Mouse (Mus musculus) heart, embryonic 13.5 days (tissue): Measurements from ENCODE around the gene Adora3. TPM values are rescaled to one million over a fixed set of nuclear protein-coding genes. Genes with fewer than 3 reads are reported as not detected.

Experiments
- ATAC-seq: fragments of 200-750 bp; cut with Nextera tagmentation; 2 replicates; pipeline ENCODE4 v1.8.0; 2017; ENCODE audit warnings: moderate TSS enrichment; ENCODE audit not compliant: insufficient number of reproducible peaks, low FRiP score, low TSS enrichment; ENCODE audit errors: extremely low read depth
- H3K27ac ChIP-seq: fragments of 300-500 bp; sonication (generic); replicated peaks from 2 replicates; pipeline ENCODE4 v1.5.1; 2015; ENCODE audit warnings: moderate library complexity, mild to moderate bottlenecking, inconsistent platforms
- H3K27me3 ChIP-seq: fragments of 300-500 bp; sonication (generic); replicated peaks from 2 replicates; pipeline ENCODE4 v1.6.1; 2015; ENCODE audit warnings: mild to moderate bottlenecking, inconsistent platforms
- H3K36me3 ChIP-seq: fragments of 300-500 bp; sonication (generic); 2 replicates; pipeline ENCODE4 v1.6.1; 2015; ENCODE audit warnings: mild to moderate bottlenecking, inconsistent platforms
- H3K4me1 ChIP-seq: fragments of 300-500 bp; sonication (generic); 2 replicates; pipeline ENCODE4 v1.6.1; 2015; ENCODE audit warnings: inconsistent platforms
- H3K4me2 ChIP-seq: fragments of 300-500 bp; sonication (generic); 2 replicates; pipeline ENCODE4 v1.6.1; 2015; ENCODE audit warnings: inconsistent platforms, mild to moderate bottlenecking, moderate library complexity
- H3K4me3 ChIP-seq: fragments of 300-500 bp; sonication (generic); 2 replicates; pipeline ENCODE4 v1.5.1; 2015; ENCODE audit warnings: moderate library complexity, mild to moderate bottlenecking, inconsistent platforms
- H3K9ac ChIP-seq: fragments of 300-500 bp; sonication (generic); 2 replicates; pipeline ENCODE4 v1.6.1; 2015; ENCODE audit warnings: inconsistent platforms, mild to moderate bottlenecking, moderate library complexity
- H3K9me3 ChIP-seq: fragments of 300-500 bp; sonication (generic); 2 replicates; pipeline ENCODE4 v1.6.1; 2016; ENCODE audit warnings: inconsistent platforms
- WGBS: fragments of 180-500 bp; shearing (Covaris S2); methylation state at CpG from one replicate; pipeline ENCODE4 v1.1.7; 2015; ENCODE audit warnings: mixed read lengths; 5-methylcytosine and 5-hydroxymethylcytosine counted together
- polyA plus RNA-seq: library from polyadenylated mRNA; unstranded; fragments of >200 nt; fragmentation: Nextera tagmentation; extraction: Ambion mirVana; gene quantifications from 2 replicates; pipeline ENCODE4 v1.2.1, GENCODE M21; 2015

The Adora3 gene
- polyA plus RNA-seq, 1 experiment from 2014 or later, result 0.17 TPM

- Histone ChIP-seq H3K4me3 (no peak overlapping the region), H3K4me2 (no peak overlapping the region), H3K27me3 (no peaks in the 10 kb centered on the region), H3K9me3 (no peaks in the 10 kb centered on the region), H3K4me1 (peaks cover 13% of the 10 kb centered on the region), H3K9ac (no peak overlapping the region), H3K36me3 (no peaks in the 10 kb centered on the region), H3K27ac (no peak overlapping the region)
- 63% methylated on average over 2 of the region's 2 CpGs for WGBS
- no peak for ATAC-seq
Observed at GRCm38 (mm10) chr3:105921959-105922358, 51.3 kb downstream of the Adora3 start.

DNA sequence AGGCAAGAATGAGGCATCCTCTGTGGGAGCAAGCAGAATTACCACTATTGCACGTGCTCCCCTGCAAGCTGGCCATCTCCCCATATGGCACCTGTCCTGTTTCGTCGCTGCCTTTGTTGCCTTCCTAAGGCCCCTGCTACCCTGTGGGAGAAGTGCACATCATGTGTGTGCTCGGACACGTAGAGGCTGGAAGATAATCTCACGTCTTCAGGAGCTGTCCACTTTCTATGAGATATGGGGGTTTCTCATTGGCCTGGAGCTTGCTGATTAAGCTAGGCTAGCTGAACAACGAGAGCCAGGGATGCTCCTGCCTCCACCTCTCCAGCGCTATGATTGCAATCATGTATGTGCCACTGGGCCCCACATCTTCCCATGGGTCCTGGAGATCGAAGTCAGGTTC, 54.0 kb downstream of the Adora3 start:
- Histone ChIP-seq H3K4me2 (no peak overlapping the region), H3K9me3 (no peaks in the 10 kb centered on the region), H3K4me3 (no peak overlapping the region), H3K4me1 (no peaks in the 10 kb centered on the region), H3K36me3 (no peaks in the 10 kb centered on the region), H3K27me3 (no peaks in the 10 kb centered on the region), H3K27ac (no peak overlapping the region), H3K9ac (no peak overlapping the region)
- WGBS, result 64% methylated on average over 9 of the region's 9 CpGs
- no peak for ATAC-seq

- no peak for ATAC-seq
- H3K4me3 ChIP-seq, result no peak overlapping the region
- 76% methylated on average over 7 of the region's 7 CpGs for WGBS
- no peaks in the 10 kb centered on the region for H3K27me3 ChIP-seq
- no peaks in the 10 kb centered on the region for H3K9me3 ChIP-seq
- no peaks in the 10 kb centered on the region for H3K36me3 ChIP-seq
- no peak overlapping the region for H3K9ac ChIP-seq
- H3K4me2 ChIP-seq, result no peak overlapping the region
- no peaks in the 10 kb centered on the region for H3K4me1 ChIP-seq
- H3K27ac ChIP-seq, result no peak overlapping the region
Observed at GRCm38 (mm10) chr3:105927561-105928194, 57.0 kb downstream of the Adora3 start.

- no peak overlapping the region for H3K4me3 ChIP-seq
- H3K36me3 ChIP-seq, result no peaks in the 10 kb centered on the region
- no peak overlapping the region for H3K4me2 ChIP-seq
- H3K27ac ChIP-seq, result no peak overlapping the region
- no peaks in the 10 kb centered on the region for H3K9me3 ChIP-seq
- no peak overlapping the region for H3K9ac ChIP-seq
- no peaks in the 10 kb centered on the region for H3K27me3 ChIP-seq
- no peak for ATAC-seq
- WGBS, result 82% methylated on average over 3 of the region's 3 CpGs
- no peaks in the 10 kb centered on the region for H3K4me1 ChIP-seq
Observed at GRCm38 (mm10) chr3:105928195-105928569, 57.5 kb downstream of the Adora3 start.

DNA sequence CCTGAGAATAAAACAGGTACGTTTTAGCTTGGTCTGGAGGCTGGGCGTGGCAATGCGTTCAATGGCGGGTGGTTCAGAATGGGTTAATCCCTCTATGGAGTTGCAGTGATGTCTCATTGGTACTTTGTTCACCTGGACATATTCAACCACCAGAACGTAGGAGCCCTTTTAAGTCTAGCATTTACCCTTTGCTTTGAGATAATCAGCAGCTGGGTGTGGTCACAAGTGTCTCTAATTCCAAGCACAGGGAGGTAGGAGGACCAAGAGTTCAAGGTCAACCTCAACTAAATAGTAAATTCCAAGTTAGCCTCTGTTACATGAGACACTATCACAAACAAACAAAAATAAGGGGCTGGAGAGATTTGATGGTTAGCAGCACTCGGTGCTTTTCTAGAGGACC, 58.1 kb downstream of the Adora3 start:
- H3K27ac ChIP-seq, result no peak overlapping the region
- H3K9me3 ChIP-seq, result no peaks in the 10 kb centered on the region
- H3K9ac ChIP-seq, result no peak overlapping the region
- ATAC-seq, result no peak
- H3K4me1 ChIP-seq, result no peaks in the 10 kb centered on the region
- H3K27me3 ChIP-seq, result no peaks in the 10 kb centered on the region
- WGBS, result 77% methylated on average over 6 of the region's 6 CpGs
- H3K36me3 ChIP-seq, result no peaks in the 10 kb centered on the region
- H3K4me2 ChIP-seq, result no peak overlapping the region
- H3K4me3 ChIP-seq, result no peak overlapping the region

- WGBS, result 71% methylated on average over 7 of the region's 7 CpGs
- Histone ChIP-seq H3K27me3 (no peaks in the 10 kb centered on the region), H3K27ac (no peak overlapping the region), H3K9ac (no peak overlapping the region), H3K4me2 (no peak overlapping the region), H3K4me3 (no peak overlapping the region), H3K36me3 (no peaks in the 10 kb centered on the region), H3K4me1 (peaks cover 5% of the 10 kb centered on the region), H3K9me3 (no peaks in the 10 kb centered on the region)
- no peak for ATAC-seq
Observed at GRCm38 (mm10) chr3:105929821-105930220, 59.2 kb downstream of the Adora3 start.

DNA sequence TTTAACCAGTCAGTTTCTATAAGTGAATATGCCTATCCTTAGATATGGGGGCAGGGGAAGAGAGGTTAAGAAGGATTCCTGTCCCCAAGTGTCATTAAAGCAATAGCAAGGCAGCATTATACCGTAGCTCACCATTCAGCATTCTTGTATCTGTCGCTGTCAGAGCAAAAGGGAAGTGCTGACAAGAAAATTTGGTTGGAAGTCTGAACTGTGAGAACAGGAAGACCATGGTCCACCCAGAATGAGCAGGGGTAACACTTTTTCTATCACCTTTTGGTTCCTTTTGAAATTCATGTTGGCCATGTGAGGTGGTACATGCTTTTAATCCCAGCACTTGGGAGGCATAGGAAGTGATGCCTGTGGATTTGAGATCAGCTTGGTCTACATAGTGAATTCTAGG, 60.4 kb downstream of the Adora3 start:
- Histone ChIP-seq H3K27me3 (no peaks in the 10 kb centered on the region), H3K4me3 (no peak overlapping the region), H3K9ac (no peak overlapping the region), H3K27ac (no peak overlapping the region), H3K4me1 (peaks cover 16% of the 10 kb centered on the region), H3K4me2 (no peak overlapping the region), H3K9me3 (no peaks in the 10 kb centered on the region), H3K36me3 (no peaks in the 10 kb centered on the region)
- ATAC-seq, result no peak
- 68% methylated on average over 2 of the region's 2 CpGs for WGBS

GRCm38 (mm10) chr3:105932240-105933071, 61.8 kb downstream of the Adora3 start, which contains the start of gene I830077J02Rik:
I830077J02Rik (minus strand) TSS chr3:105932664.
- Histone ChIP-seq H3K4me2 (peak within 1 kb of the TSS; percentile 9; the same call in 1 of the 2 replicates), H3K9me3 (no peaks in the 10 kb centered on the region), H3K27me3 (no peaks in the 10 kb centered on the region), H3K4me3 (no peak within 1 kb of the TSS), H3K36me3 (peaks cover 5% of the 10 kb centered on the region), H3K4me1 (peaks cover 18% of the 10 kb centered on the region), H3K27ac (peak within 1 kb of the TSS; percentile 67), H3K9ac (no peak within 1 kb of the TSS)
- no peak for ATAC-seq
- 67% methylated on average over 8 of the region's 8 CpGs for WGBS

- no peak overlapping the region for H3K9ac ChIP-seq
- no peaks in the 10 kb centered on the region for H3K9me3 ChIP-seq
- no peaks in the 10 kb centered on the region for H3K27me3 ChIP-seq
- no peak overlapping the region for H3K4me3 ChIP-seq
- no peak overlapping the region for H3K27ac ChIP-seq
- peaks cover 18% of the 10 kb centered on the region for H3K4me1 ChIP-seq
- no peak for ATAC-seq
- WGBS, result 88% methylated on average over 6 of the region's 6 CpGs
- H3K36me3 ChIP-seq, result peaks cover 15% of the 10 kb centered on the region
- no peak overlapping the region for H3K4me2 ChIP-seq
Observed at GRCm38 (mm10) chr3:105933926-105934325, 63.3 kb downstream of the Adora3 start.

GRCm38 (mm10) chr3:105935033-105935432, 64.4 kb downstream of the Adora3 start:
- Histone ChIP-seq H3K27ac (peak overlapping the region; percentile 51), H3K4me2 (no peak overlapping the region), H3K27me3 (no peaks in the 10 kb centered on the region), H3K36me3 (peaks cover 19% of the 10 kb centered on the region), H3K9ac (no peak overlapping the region), H3K4me1 (peaks cover 18% of the 10 kb centered on the region), H3K9me3 (no peaks in the 10 kb centered on the region), H3K4me3 (no peak overlapping the region)
- no peak for ATAC-seq
- WGBS, result 37% methylated on average over 5 of the region's 5 CpGs

DNA sequence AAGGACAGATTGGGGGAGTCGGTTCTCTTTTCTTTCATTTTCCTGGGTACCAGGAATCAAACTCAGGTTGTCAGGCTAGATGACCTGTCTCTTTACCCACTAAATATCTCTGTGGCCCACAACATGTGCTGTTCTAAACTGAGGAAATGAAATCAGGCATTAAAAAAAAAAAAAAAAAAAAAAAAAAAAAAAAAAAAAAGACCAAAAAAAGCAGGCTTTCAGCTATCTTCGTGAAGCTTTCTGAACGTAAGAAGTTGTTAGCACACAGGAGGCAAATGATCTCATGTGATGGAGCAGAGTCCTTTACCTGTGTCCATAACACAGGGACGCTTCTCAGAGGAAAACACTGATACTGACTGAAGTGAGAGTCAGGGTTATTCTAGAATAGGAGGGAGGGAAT, 65.5 kb downstream of the Adora3 start:
- no peak overlapping the region for H3K4me3 ChIP-seq
- H3K9ac ChIP-seq, result no peak overlapping the region
- H3K36me3 ChIP-seq, result peaks cover 30% of the 10 kb centered on the region
- H3K4me2 ChIP-seq, result no peak overlapping the region
- no peaks in the 10 kb centered on the region for H3K9me3 ChIP-seq
- no peak overlapping the region for H3K27ac ChIP-seq
- 68% methylated on average over 4 of the region's 4 CpGs for WGBS
- no peaks in the 10 kb centered on the region for H3K27me3 ChIP-seq
- no peak for ATAC-seq
- peaks cover 18% of the 10 kb centered on the region for H3K4me1 ChIP-seq

GRCm38 (mm10) chr3:105951348-105951747, 80.7 kb downstream of the Adora3 start:
- Histone ChIP-seq H3K4me1 (peaks cover 10% of the 10 kb centered on the region), H3K27ac (no peak overlapping the region), H3K36me3 (peaks cover 91% of the 10 kb centered on the region), H3K9ac (no peak overlapping the region), H3K9me3 (no peaks in the 10 kb centered on the region), H3K4me3 (no peak overlapping the region), H3K4me2 (no peak overlapping the region), H3K27me3 (no peaks in the 10 kb centered on the region)
- WGBS, result 91% methylated on average over 7 of the region's 7 CpGs
- no peak for ATAC-seq
